Mouse (Mus musculus): ENCODE data around the gene Tbck.

The Tbck gene

GRCm38 (mm10) chr3:132835118-132835794 lies 151.3 kb downstream of the Tbck start:
- DNase-seq: no peak

GRCm38 (mm10) chr3:132837134-132837533 lies 153.2 kb downstream of the Tbck start:
- DNase-seq: no peak

- no peak for DNase-seq
Measured at GRCm38 (mm10) chr3:132838656-132839417, 154.9 kb downstream of the Tbck start.

- DNase-seq: no peak
Measured at GRCm38 (mm10) chr3:132839516-132839915, 155.6 kb downstream of the Tbck start.

- DNase-seq: no peak
Measured at GRCm38 (mm10) chr3:132842676-132843075, 158.7 kb downstream of the Tbck start.

DNA sequence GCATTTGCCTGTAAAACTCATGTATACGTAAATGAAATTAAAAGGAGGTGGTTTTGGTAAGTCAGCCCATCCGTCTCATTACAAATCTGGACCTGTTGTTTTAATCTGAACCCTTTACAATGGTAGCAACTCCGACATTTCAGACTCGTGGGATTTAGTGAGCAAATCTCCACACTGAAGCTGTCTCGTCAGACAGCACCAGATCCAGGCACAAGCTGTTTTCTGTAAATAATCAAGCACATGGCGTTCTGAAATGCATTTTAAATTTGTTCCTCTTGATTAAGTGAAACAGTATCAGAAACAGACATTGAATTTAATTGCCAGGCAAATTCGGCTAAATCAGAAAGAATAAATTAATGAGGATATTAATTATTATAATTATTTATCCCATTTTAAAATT lies 165.7 kb downstream of the Tbck start:
- DNase-seq: no peak

DNA sequence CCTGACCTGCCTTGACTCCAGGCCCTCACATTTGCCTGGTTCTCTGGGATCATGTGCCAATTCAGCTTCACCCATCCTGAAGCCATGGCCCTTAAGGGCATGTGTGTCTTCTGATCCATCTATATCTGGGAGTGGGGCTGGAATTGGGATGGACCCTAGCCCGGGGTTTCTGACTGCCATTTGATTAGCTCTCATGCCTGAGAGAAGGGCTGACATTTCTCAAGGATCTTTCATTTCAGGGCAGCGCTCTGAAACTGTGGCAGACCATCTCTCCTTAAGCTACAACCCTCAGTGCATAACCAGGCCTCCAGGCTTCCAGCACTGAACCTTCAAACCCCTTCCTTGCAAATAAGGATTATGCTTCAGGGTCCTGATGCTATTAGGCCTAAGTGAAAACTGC lies 166.5 kb downstream of the Tbck start:
- no peak for DNase-seq

DNA sequence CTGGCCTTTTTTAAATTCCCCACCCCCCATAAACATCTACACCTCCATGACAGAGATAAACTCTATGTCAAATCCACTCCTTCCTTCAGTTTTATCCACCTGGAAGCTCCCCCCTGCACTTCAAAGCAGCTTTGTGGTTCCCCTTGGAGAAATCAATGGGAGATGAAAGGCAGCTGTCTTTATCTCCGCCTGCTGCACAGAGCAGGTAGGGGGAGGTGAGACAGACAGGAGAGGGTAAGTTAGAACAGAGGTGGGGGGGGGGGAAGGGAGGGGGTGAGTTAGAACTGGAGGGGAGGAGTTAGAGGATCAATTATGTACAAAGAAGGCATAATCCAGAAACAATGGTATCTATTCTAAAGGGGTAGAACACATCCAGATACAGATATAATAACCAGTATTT lies 167.5 kb downstream of the Tbck start:
- DNase-seq: no peak

DNA sequence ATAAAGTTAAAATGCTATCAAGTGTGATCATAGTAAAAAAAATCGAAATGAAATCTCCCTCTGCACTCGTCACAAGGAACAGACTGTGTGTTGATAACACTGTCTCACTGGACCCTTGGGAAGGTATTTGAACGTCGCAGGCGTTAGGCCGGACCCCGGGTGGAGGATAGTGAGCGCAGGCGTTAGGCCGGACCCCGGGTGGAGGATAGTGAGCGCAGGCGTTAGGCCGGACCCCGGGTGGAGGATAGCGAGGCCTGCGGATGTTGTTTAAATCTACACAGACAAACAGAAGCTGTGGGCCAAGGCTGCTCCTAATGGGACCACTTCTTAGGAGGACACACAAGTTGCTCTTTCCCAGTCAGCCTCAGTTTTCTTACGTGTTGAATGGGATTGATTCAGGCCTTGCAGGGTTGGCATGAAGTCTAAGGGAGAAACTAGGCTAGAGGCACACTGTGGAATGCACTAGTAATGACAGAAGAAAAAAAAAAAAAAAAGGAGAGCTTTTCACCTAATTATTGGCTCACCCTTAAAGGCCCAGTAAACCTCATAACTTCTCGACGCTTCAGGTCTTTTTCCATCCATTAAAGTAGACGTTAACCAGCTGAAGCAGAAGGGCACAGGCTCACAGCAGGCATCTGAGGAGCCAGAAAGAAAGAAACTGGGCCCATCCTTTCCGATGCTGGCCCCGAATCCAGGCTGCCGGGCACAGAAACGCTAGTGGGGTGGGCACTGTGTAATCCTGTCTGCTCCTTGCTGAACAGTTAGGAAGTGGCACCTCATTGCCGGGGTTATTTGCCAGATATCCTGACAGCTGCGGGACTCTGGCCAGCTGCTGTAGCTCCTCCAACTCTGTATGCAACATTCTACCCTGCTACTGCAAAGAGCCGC lies 168.1 kb downstream of the Tbck start:
- DNase-seq: no peak

- no peak for DNase-seq
Measured at GRCm38 (mm10) chr3:132854271-132854670, 170.3 kb downstream of the Tbck start.

GRCm38 (mm10) chr3:132855458-132856212 lies 171.7 kb downstream of the Tbck start:
- DNase-seq: no peak

GRCm38 (mm10) chr3:132856651-132857050 lies 172.7 kb downstream of the Tbck start:
- DNase-seq: no peak

DNA sequence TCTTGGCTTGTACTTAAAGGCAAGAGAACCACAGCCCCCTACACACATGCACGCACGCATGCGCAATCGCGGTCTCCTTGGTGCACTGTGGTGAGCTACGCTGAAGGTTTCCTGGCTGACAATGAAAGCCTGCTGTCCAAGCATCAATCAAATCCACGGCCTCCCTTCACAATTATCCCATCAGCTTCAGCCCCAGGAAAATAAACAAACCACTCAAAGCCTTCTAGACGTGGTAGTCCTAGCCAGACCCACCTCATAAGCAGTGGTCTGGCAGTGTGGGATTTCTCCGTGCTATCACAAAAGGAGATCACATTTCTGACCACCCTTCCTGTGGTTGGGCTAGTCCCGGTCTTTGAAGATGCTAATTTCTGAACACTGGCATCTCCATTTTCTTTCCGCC lies 174.9 kb downstream of the Tbck start:
- no peak for DNase-seq

DNA sequence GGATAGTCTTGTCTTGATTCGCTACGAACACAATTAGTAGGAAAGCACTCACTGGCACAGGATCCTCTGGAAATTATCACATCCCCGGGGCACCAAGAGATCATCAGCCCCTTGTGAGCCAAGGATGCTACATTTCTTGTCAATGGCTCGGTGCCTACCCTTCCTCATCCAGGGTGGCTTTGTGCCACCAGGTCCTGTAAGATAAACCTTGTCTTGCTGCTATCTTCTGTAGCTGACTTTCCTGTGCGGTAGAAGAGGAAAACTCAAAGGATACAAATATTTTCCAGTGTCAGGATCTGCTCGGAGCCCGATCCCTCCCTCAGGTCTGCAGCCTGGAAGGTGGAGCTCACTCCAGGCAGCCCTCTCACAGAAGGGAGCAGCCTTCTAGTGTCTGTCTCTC lies 175.6 kb downstream of the Tbck start:
- no peak for DNase-seq

- no peak for DNase-seq
Measured at GRCm38 (mm10) chr3:132860796-132861195, 176.9 kb downstream of the Tbck start.

GRCm38 (mm10) chr3:132863843-132864242 lies 179.9 kb downstream of the Tbck start:
- DNase-seq: no peak

DNA sequence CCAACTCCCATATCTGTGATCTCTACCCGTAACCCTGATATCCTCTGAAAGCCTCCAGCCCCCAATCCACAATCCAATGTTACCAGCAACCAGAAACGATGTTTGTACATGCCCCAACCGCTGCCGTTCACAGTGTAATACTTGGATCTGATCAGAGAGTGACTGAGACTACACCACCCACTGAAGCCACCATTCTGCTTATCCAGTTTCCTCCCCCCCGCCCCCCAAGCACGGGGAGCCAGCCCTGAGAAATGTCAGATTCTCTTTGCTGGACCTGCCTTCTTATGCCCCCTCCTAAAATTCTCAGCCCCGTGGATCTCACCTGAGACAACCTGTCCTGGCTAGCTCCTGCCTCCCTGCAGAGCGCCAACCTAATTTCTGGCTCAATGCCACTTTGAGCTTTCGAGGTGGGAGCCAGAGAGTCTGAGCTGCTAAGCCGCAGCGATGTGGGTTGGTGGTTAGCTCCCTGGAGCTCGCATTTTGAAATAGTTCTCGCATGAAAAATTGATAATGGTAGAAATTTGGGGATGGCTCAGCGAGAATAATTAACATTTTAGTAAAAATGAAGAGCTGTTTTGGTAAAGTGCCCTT lies 180.5 kb downstream of the Tbck start:
- no peak for DNase-seq

- no peak for DNase-seq
Measured at GRCm38 (mm10) chr3:132864986-132865385, 181.0 kb downstream of the Tbck start.

DNA sequence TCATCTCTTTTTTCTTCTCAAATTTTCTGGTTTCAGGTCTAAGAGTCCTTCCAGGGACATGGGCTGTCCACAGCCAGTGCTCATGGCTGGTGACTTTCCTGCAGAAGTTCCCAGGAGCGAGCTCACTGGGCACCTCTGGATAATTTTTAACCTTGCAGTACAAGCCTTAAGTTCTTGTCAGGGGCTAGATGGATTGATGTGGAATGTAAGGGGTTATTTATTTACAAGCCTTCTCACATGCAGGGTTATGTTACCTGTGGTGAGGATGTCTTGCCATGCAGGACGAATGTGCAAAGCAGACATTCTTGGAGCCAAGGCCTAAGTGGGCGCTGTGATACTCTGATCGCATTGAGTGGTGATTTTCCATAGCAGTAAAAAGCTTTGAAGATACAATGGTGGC lies 181.7 kb downstream of the Tbck start:
- no peak for DNase-seq

DNA sequence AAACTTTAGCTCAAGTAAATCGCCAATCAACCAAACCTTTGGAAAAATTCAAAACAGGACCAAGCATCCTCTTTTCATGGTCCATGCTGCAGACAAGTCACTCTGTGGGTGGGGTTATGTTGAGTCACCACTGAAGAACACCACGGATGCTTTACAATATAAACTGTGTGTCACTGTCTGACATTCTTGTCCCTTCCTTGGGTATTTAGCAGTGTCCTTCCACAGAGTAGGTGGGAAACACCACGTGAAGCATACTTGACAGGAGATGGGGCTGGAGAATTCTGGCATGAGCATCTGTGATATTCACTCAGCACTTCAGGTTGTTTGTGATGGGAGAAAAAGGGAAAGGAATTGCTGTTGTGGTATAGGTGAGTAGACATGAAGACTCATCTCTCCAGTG lies 183.0 kb downstream of the Tbck start:
- no peak for DNase-seq

- DNase-seq: no peak
Measured at GRCm38 (mm10) chr3:132868838-132869237, 184.9 kb downstream of the Tbck start.

GRCm38 (mm10) chr3:132870079-132870478 lies 186.1 kb downstream of the Tbck start:
- no peak for DNase-seq

Measured in liver (tissue).